Mouse (Mus musculus) liver, adult (tissue): Measurements from ENCODE around the gene Agpat2.

Experiments used
- GATA4 ChIP-seq: IDR thresholded peaks from 2 replicates; pipeline ENCODE4 v1.6.1; 2014; ENCODE audit warnings: mild to moderate bottlenecking, low read length; ENCODE audit not compliant: insufficient replicate concordance

Agpat2 gene

GRCm38 (mm10) chr2:26550777-26551176 lies 53.4 kb downstream of the Agpat2 start:
- no peak for TF ChIP-seq GATA4

GRCm38 (mm10) chr2:26550205-26550604 lies 54.0 kb downstream of the Agpat2 start:
- TF ChIP-seq GATA4 = no peak

- no peak for TF ChIP-seq GATA4
These were observed 54.4 kb downstream of the Agpat2 start for GRCm38 (mm10) chr2:26549801-26550200.

GRCm38 (mm10) chr2:26547481-26547880 lies 56.7 kb downstream of the Agpat2 start:
- TF ChIP-seq GATA4 = no peak

GRCm38 (mm10) chr2:26544265-26544664 lies 60.0 kb downstream of the Agpat2 start:
- peak; percentile 74; the same call in 1 of the 2 replicates for TF ChIP-seq GATA4

GRCm38 (mm10) chr2:26543768-26544167 lies 60.4 kb downstream of the Agpat2 start:
- no peak for TF ChIP-seq GATA4

GRCm38 (mm10) chr2:26543155-26543554 lies 61.1 kb downstream of the Agpat2 start:
- no peak for TF ChIP-seq GATA4
